Mouse (Mus musculus): ENCODE results near the gene Svop. TPM values are rescaled to one million over a fixed set of nuclear protein-coding genes. Genes with fewer than 3 reads are reported as not detected.

Gene Svop
- polyA plus RNA-seq, 1 experiment from 2014 or later, result 21.2 TPM

DNA sequence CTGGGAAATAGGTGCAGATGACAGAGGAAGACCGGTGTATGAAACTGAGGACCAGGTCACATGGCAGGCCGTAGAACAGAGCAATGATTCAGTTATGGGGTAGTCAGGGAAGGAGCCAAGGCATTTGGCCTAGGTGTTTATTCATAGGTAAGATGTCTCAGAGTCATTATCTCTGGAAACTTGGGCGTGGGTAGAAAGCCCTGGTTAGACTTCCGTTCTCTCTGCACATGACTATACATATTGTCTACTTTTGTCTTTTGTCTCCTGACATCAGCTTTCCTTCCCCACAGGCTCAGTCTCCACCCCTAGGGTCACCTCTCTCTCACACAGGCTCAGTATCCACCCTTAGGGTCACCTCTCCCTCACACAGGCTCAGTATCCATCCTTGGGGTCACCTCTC, 47.6 kb downstream of the Svop start:
- Histone ChIP-seq H3K36me3 (ENCODE audit: control insufficient read depth, insufficient read depth, low read length) (no peaks in the 10 kb centered on the region), H3K4me3 (ENCODE audit: low read depth, low read length) (no peak overlapping the region), H3K27me3 (ENCODE audit: control insufficient read depth, insufficient read depth, low read length) (no peaks in the 10 kb centered on the region), H3K9ac (ENCODE audit: low read length) (no peak overlapping the region), H3K9me3 (ENCODE audit: control insufficient read depth, low read length) (no peaks in the 10 kb centered on the region), H3K4me1 (ENCODE audit: control insufficient read depth, insufficient read depth, low read length) (peaks cover 2% of the 10 kb centered on the region; the same call in 1 of the 2 replicates), H3K27ac (ENCODE audit: low read depth, low read length) (no peak overlapping the region), H3K4me2 (no peak overlapping the region)
- no peak for ATAC-seq (ENCODE audit: low FRiP score)
- 79% methylated on average over 4 of the region's 4 CpGs for WGBS
- no peak for DNase-seq (ENCODE audit: low spot score, missing footprints)

DNA sequence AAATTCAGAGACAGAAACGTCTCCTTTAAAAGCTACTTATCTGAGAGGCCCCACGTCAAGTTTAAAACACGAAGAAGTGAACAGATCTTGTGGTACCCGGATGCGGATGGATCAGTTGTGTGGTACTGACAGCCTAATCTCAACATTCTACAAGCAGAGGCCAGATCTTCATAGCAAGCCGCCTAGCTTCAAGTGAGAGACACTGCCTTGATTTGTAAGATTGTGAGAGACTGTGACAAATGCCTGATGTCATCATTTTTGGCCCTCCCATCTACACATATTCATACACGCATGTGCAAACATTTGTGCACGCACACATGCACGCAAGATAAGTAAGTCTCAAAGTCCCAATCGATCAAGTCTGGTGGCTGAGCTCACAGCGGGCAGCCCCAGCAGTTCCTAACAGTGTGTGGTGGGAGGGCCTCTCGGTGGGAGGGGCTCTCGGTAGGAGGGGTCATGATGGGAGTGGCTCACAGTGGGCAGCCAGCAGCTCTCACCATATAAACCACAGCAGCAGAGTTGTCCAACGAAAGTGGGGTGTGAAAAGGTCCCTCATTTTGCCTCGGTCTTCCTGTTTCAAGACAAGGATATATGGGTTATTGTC, 49.9 kb downstream of the Svop start:
- Histone ChIP-seq H3K36me3 (ENCODE audit: control insufficient read depth, insufficient read depth, low read length) (no peaks in the 10 kb centered on the region), H3K27ac (ENCODE audit: low read depth, low read length) (no peak overlapping the region), H3K27me3 (ENCODE audit: control insufficient read depth, insufficient read depth, low read length) (no peaks in the 10 kb centered on the region), H3K9me3 (ENCODE audit: control insufficient read depth, low read length) (no peaks in the 10 kb centered on the region), H3K4me2 (no peak overlapping the region), H3K4me1 (ENCODE audit: control insufficient read depth, insufficient read depth, low read length) (peaks cover 2% of the 10 kb centered on the region; the same call in 1 of the 2 replicates), H3K4me3 (ENCODE audit: low read depth, low read length) (no peak overlapping the region), H3K9ac (ENCODE audit: low read length) (no peak overlapping the region)
- DNase-seq (ENCODE audit: low spot score, missing footprints) (peak; percentile 82), ATAC-seq (ENCODE audit: low FRiP score) (0 out of 2 replicates have a peak, but pooled peaks have one; percentile 30)
- 23% methylated on average over 15 of the region's 15 CpGs for WGBS

DNA sequence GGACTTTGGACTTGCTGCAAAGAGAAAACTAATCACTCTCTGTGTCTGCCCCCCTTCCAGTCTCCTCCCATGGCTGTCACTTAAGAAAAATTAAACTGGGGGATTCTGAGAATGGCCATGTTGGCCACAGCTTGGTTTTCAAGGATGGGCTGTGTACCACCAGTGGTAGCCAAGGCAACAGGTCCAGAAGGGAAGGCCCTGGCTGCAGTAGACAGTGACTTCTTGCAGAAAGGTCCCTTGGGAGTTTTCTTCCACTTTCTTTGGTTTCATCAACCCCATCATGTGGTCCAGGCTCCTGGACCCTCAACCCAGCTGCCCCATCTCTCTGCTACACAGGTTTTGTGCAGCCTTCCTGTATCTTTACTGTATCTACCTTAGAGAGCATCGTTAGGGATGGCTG, 50.5 kb downstream of the Svop start:
- 58% methylated on average over 1 of the region's 1 CpGs for WGBS
- no peak for ATAC-seq (ENCODE audit: low FRiP score)
- Histone ChIP-seq H3K27me3 (ENCODE audit: control insufficient read depth, insufficient read depth, low read length) (no peaks in the 10 kb centered on the region), H3K9ac (ENCODE audit: low read length) (no peak overlapping the region), H3K4me2 (no peak overlapping the region), H3K36me3 (ENCODE audit: control insufficient read depth, insufficient read depth, low read length) (no peaks in the 10 kb centered on the region), H3K27ac (ENCODE audit: low read depth, low read length) (no peak overlapping the region), H3K4me3 (ENCODE audit: low read depth, low read length) (no peak overlapping the region), H3K9me3 (ENCODE audit: control insufficient read depth, low read length) (no peaks in the 10 kb centered on the region), H3K4me1 (ENCODE audit: control insufficient read depth, insufficient read depth, low read length) (peaks cover 2% of the 10 kb centered on the region; the same call in 1 of the 2 replicates)
- peak; percentile 81 for DNase-seq (ENCODE audit: low spot score, missing footprints)

DNA sequence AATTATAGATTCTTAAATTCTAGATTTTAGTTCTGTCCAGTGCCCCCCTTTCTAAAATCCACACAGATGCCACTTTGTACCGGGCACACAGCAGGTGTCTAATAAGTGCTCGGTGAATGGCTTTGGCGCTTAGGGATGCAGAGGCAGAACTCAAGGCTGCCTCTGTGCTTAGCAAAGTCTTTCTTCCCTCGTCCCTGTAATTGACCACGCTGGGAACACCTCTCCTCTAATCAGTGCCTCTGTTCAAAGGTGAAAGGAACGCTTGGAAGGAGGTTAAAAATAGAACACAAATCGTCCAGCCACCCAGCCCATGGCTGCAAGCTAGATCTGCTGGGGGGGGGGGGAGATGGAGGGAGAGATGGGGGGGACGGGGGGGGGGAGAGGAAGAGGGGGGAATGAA, 50.9 kb downstream of the Svop start:
- ATAC-seq (ENCODE audit: low FRiP score) (no peak), DNase-seq (ENCODE audit: low spot score, missing footprints) (peak; percentile 57)
- 37% methylated on average over 7 of the region's 8 CpGs for WGBS
- H3K4me3 ChIP-seq (ENCODE audit: low read depth, low read length), result no peak overlapping the region
- no peaks in the 10 kb centered on the region for H3K27me3 ChIP-seq (ENCODE audit: control insufficient read depth, insufficient read depth, low read length)
- H3K4me1 ChIP-seq (ENCODE audit: control insufficient read depth, insufficient read depth, low read length), result peaks cover 2% of the 10 kb centered on the region; the same call in 1 of the 2 replicates
- H3K27ac ChIP-seq (ENCODE audit: low read depth, low read length), result no peak overlapping the region
- H3K4me2 ChIP-seq, result no peak overlapping the region
- H3K9ac ChIP-seq (ENCODE audit: low read length), result no peak overlapping the region
- H3K9me3 ChIP-seq (ENCODE audit: control insufficient read depth, low read length), result no peaks in the 10 kb centered on the region
- H3K36me3 ChIP-seq (ENCODE audit: control insufficient read depth, insufficient read depth, low read length), result no peaks in the 10 kb centered on the region

DNA sequence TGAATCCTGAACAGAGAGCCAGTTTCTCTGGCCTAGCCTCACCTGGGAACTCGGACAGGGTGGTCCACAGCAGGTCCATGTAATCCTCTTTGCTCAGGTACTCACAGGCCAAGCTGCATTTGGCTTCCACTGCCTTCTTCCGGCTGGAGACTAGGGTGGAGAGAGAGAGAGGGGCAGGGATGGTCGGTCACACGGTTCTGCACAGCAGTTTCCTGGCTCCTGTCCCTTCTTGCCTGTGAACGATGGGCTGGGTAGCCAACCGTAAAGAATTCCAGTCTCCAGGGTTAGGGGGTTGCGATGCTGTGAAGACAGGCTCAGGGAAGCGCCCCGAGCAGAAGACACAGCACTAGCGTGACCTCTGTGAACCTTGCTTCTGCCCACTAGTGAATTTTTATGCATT, 56.3 kb downstream of the Svop start:
- no peaks in the 10 kb centered on the region for H3K27me3 ChIP-seq (ENCODE audit: control insufficient read depth, insufficient read depth, low read length)
- no peak overlapping the region for H3K4me2 ChIP-seq
- H3K9me3 ChIP-seq (ENCODE audit: control insufficient read depth, low read length), result no peaks in the 10 kb centered on the region
- ATAC-seq (ENCODE audit: low FRiP score) (no peak), DNase-seq (ENCODE audit: low spot score, missing footprints) (peak; percentile 77)
- no peaks in the 10 kb centered on the region for H3K36me3 ChIP-seq (ENCODE audit: control insufficient read depth, insufficient read depth, low read length)
- H3K9ac ChIP-seq (ENCODE audit: low read length), result no peak overlapping the region
- H3K27ac ChIP-seq (ENCODE audit: low read depth, low read length), result no peak overlapping the region
- 47% methylated on average over 10 of the region's 10 CpGs for WGBS
- H3K4me3 ChIP-seq (ENCODE audit: low read depth, low read length), result no peak overlapping the region
- H3K4me1 ChIP-seq (ENCODE audit: control insufficient read depth, insufficient read depth, low read length), result no peaks in the 10 kb centered on the region; the same call in 1 of the 2 replicates

DNA sequence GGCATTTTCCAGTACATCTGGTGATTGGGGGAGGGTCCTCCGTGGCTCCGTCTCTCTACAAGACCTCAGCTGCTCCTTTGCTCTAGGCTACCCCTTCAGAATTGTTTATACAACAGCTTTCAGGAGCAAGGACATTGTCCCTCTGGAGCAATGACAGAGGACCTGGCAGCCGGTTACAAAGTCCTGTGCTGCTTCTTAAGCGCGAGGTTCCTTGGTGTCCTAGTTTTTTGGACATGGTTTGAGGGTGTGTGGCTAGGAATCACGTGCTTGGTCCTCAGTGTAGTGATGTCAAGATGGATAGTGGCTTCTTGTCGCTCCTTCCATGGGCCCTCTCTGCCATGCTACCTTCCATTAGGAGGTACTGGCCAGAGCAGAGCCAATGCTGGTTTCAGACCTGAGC, 57.0 kb downstream of the Svop start:
- H3K36me3 ChIP-seq (ENCODE audit: control insufficient read depth, insufficient read depth, low read length), result no peaks in the 10 kb centered on the region
- H3K4me1 ChIP-seq (ENCODE audit: control insufficient read depth, insufficient read depth, low read length), result no peaks in the 10 kb centered on the region; the same call in 1 of the 2 replicates
- H3K27ac ChIP-seq (ENCODE audit: low read depth, low read length), result no peak overlapping the region
- no peak overlapping the region for H3K4me3 ChIP-seq (ENCODE audit: low read depth, low read length)
- H3K9ac ChIP-seq (ENCODE audit: low read length), result no peak overlapping the region
- no peak overlapping the region for H3K4me2 ChIP-seq
- no peaks in the 10 kb centered on the region for H3K9me3 ChIP-seq (ENCODE audit: control insufficient read depth, low read length)
- peak; percentile 53 for DNase-seq (ENCODE audit: low spot score, missing footprints)
- 84% methylated on average over 7 of the region's 7 CpGs for WGBS
- no peaks in the 10 kb centered on the region for H3K27me3 ChIP-seq (ENCODE audit: control insufficient read depth, insufficient read depth, low read length)
- ATAC-seq (ENCODE audit: low FRiP score), result no peak

DNA sequence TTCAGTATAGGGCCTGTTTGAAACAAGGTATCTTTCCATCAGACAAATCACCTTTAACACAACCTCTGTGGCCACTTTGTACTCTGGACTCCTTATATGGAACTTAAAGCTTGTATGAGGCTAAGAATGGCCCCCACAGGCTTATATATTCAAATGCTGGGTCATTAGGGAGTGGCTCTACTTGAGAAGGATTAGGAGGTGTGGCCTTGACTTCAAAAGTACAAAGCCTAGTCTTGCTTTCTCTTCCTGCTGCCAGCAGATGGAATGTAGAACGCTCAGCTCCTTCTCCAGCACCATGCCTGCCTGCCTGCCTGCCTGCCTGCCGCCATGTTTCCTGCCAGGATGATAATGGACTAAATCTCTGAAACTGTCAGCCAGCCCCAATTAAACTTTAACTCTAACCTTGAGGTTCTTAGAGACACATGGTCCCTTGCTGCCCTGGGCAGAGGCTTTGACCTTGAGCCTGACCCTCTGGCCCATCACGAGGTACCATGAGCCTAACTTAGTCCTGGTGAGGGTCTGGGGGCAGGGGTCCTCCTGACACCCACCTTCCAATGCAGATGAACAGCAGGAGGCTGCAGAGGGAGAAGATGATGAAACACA, 59.1 kb downstream of the Svop start:
- ATAC-seq (ENCODE audit: low FRiP score), result no peak
- Histone ChIP-seq H3K4me1 (ENCODE audit: control insufficient read depth, insufficient read depth, low read length) (no peaks in the 10 kb centered on the region; the same call in 1 of the 2 replicates), H3K4me3 (ENCODE audit: low read depth, low read length) (no peak overlapping the region), H3K9me3 (ENCODE audit: control insufficient read depth, low read length) (no peaks in the 10 kb centered on the region), H3K27ac (ENCODE audit: low read depth, low read length) (no peak overlapping the region), H3K4me2 (no peak overlapping the region), H3K9ac (ENCODE audit: low read length) (no peak overlapping the region), H3K27me3 (ENCODE audit: control insufficient read depth, insufficient read depth, low read length) (no peaks in the 10 kb centered on the region), H3K36me3 (ENCODE audit: control insufficient read depth, insufficient read depth, low read length) (no peaks in the 10 kb centered on the region)
- peak; percentile 45 for DNase-seq (ENCODE audit: low spot score, missing footprints)
- WGBS, result 75% methylated on average over 3 of the region's 3 CpGs

DNA sequence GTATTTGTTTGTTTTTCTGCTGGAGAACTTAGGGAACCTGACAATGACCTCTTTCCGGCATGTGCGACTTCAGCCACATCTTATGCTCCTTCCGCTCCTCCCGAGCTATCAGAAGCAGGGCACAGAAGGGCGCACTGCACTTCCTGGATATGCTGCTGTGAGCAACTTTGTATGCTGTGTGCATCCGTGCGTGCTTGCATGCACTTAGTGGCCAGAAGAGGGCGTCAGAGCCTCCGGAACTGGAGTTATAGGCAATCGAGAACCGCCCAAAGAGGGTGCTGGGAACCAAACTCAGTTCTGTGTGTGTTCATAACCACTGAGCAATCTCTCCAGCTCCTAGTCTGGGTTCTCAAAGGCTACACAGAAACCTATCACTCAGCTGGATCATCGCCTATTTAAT, 60.7 kb downstream of the Svop start:
- Histone ChIP-seq H3K36me3 (ENCODE audit: control insufficient read depth, insufficient read depth, low read length) (no peaks in the 10 kb centered on the region), H3K27me3 (ENCODE audit: control insufficient read depth, insufficient read depth, low read length) (no peaks in the 10 kb centered on the region), H3K4me1 (ENCODE audit: control insufficient read depth, insufficient read depth, low read length) (no peaks in the 10 kb centered on the region; the same call in 1 of the 2 replicates), H3K4me3 (ENCODE audit: low read depth, low read length) (no peak overlapping the region), H3K9ac (ENCODE audit: low read length) (no peak overlapping the region), H3K4me2 (no peak overlapping the region), H3K27ac (ENCODE audit: low read depth, low read length) (no peak overlapping the region), H3K9me3 (ENCODE audit: control insufficient read depth, low read length) (no peaks in the 10 kb centered on the region)
- ATAC-seq (ENCODE audit: low FRiP score) (no peak), DNase-seq (ENCODE audit: low spot score, missing footprints) (peak; percentile 37)
- 88% methylated on average over 12 of the region's 12 CpGs for WGBS

DNA sequence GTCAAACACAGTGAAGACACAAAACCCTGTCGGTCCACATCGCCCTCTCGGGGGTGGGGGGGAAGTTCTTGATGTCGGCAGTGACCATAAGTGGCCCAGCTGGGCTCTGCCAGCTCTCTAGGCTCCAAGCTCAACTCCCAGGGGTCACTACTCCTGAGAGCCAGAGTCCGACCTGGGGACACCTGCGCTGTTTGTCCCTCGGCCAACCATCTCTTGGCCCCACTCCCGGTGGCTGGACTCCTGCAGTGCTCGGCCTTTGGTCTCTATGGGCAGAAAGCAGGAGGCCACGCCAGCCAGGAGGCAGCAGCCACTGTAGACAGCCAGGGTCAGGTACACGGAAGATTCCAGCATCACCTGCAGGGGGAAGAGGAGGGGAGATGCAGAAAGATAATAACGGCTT, 63.3 kb downstream of the Svop start:
- no peak for DNase-seq (ENCODE audit: low spot score, missing footprints)
- WGBS, result 83% methylated on average over 12 of the region's 12 CpGs
- Histone ChIP-seq H3K4me1 (ENCODE audit: control insufficient read depth, insufficient read depth, low read length) (no peaks in the 10 kb centered on the region; the same call in none of the 2 replicates), H3K36me3 (ENCODE audit: control insufficient read depth, insufficient read depth, low read length) (no peaks in the 10 kb centered on the region), H3K9ac (ENCODE audit: low read length) (no peak overlapping the region), H3K27ac (ENCODE audit: low read depth, low read length) (no peak overlapping the region), H3K4me2 (no peak overlapping the region), H3K9me3 (ENCODE audit: control insufficient read depth, low read length) (no peaks in the 10 kb centered on the region), H3K4me3 (ENCODE audit: low read depth, low read length) (no peak overlapping the region), H3K27me3 (ENCODE audit: control insufficient read depth, insufficient read depth, low read length) (no peaks in the 10 kb centered on the region)
- no peak for ATAC-seq (ENCODE audit: low FRiP score)
